Mouse (Mus musculus): ENCODE measurements around the gene Ifna11. TPM values are rescaled to one million over a fixed set of nuclear protein-coding genes. Genes with fewer than 3 reads are reported as not detected.
"Not testable (repeated sequence)": the region's sequence is repeated elsewhere in the genome, so short reads cannot be mapped to it uniquely, and the experiment has no call there.

Ifna11 gene
- not detected for total RNA-seq (2021)
- long read RNA-seq, experiment 1: 0 reads
- long read RNA-seq, experiment 2: 0 reads

GRCm38 (mm10) chr4:88819659-88820058, at the start of gene Ifna11:
TSS of gene Ifna11 (plus strand) at chr4:88819959.
- no peak for DNase-seq

- not testable (repeated sequence) for DNase-seq
These were observed 46.2 kb upstream of the Ifna11 start, which contains the start of gene Gm13290 for GRCm38 (mm10) chr4:88773534-88773933. TSS of gene Gm13290 (plus strand) at chr4:88773834.

GRCm38 (mm10) chr4:88776622-88777021, 43.1 kb upstream of the Ifna11 start, which contains the start of gene Gm13289:
TSS of gene Gm13289 (plus strand) at chr4:88776922.
- not testable (repeated sequence) for DNase-seq

- not testable (repeated sequence) for DNase-seq
These were observed 40.2 kb upstream of the Ifna11 start, which contains the start of gene Gm13272 for GRCm38 (mm10) chr4:88779550-88779949. TSS of gene Gm13272 (plus strand) at chr4:88779850.

- DNase-seq: not testable (repeated sequence)
These were observed 39.4 kb upstream of the Ifna11 start for GRCm38 (mm10) chr4:88780320-88780719.

GRCm38 (mm10) chr4:88781831-88782230, 37.9 kb upstream of the Ifna11 start, which contains the start of gene Ifnz:
TSS of gene Ifnz (plus strand) at chr4:88782131.
- DNase-seq: not testable (repeated sequence)

- DNase-seq: peak in 1 of 2 experiments; percentile 32
These were observed 37.4 kb upstream of the Ifna11 start for GRCm38 (mm10) chr4:88782335-88782734.

GRCm38 (mm10) chr4:88785409-88785808, 34.4 kb upstream of the Ifna11 start, which contains the start of gene Gm13276:
TSS of gene Gm13276 (plus strand) at chr4:88785709.
- DNase-seq: not testable (repeated sequence)

GRCm38 (mm10) chr4:88788402-88788801, 31.4 kb upstream of the Ifna11 start, which contains the start of gene Gm13277:
TSS of gene Gm13277 (plus strand) at chr4:88788632.
- DNase-seq: peak; percentile 70

- not testable (repeated sequence) for DNase-seq
These were observed 28.5 kb upstream of the Ifna11 start, which contains the start of gene Gm13278 for GRCm38 (mm10) chr4:88791250-88791649. TSS of gene Gm13278 (plus strand) at chr4:88791550.

- peak; percentile 2 to 17 for DNase-seq
These were observed 25.7 kb upstream of the Ifna11 start, which contains the start of gene Gm13275 for GRCm38 (mm10) chr4:88793936-88794675. TSS of gene Gm13275 (plus strand) at chr4:88794487.

- not testable (repeated sequence) for DNase-seq
These were observed 22.7 kb upstream of the Ifna11 start, which contains the start of gene Gm13279 for GRCm38 (mm10) chr4:88797097-88797496. TSS of gene Gm13279 (plus strand) at chr4:88797397.

- DNase-seq: not testable (repeated sequence)
These were observed 20.4 kb upstream of the Ifna11 start, which contains the start of gene Gm13285 for GRCm38 (mm10) chr4:88799365-88799764. TSS of gene Gm13285 (plus strand) at chr4:88799665.

GRCm38 (mm10) chr4:88802954-88803353, 16.8 kb upstream of the Ifna11 start, which contains the start of gene Gm13287:
TSS of gene Gm13287 (plus strand) at chr4:88803254.
- DNase-seq: not testable (repeated sequence)

GRCm38 (mm10) chr4:88805231-88805630, 14.5 kb upstream of the Ifna11 start, which contains the start of gene Gm13288:
TSS of gene Gm13288 (plus strand) at chr4:88805531.
- not testable (repeated sequence) for DNase-seq

GRCm38 (mm10) chr4:88805761-88806160, 14.0 kb upstream of the Ifna11 start:
- peak; percentile 49 to 57 for DNase-seq

GRCm38 (mm10) chr4:88815928-88816327, 3.8 kb upstream of the Ifna11 start, which contains the start of gene Ifna7:
TSS of gene Ifna7 (plus strand) at chr4:88816228.
- no peak for DNase-seq

GRCm38 (mm10) chr4:88822995-88823394, 3.2 kb downstream of the Ifna11 start:
- DNase-seq: peak in 1 of 2 experiments; percentile 9

- not testable (repeated sequence) for DNase-seq
These were observed 7.4 kb downstream of the Ifna11 start, which contains the start of gene Ifna6 for GRCm38 (mm10) chr4:88827116-88827515. TSS of gene Ifna6 (plus strand) at chr4:88827416.

GRCm38 (mm10) chr4:88830523-88830922, 10.8 kb downstream of the Ifna11 start:
- peak; percentile 3 to 37 for DNase-seq

GRCm38 (mm10) chr4:88835225-88835624, 15.5 kb downstream of the Ifna11 start, which contains the start of gene Ifna5:
TSS of gene Ifna5 (plus strand) at chr4:88835525.
- not testable (repeated sequence) for DNase-seq

GRCm38 (mm10) chr4:88838828-88839227, 19.1 kb downstream of the Ifna11 start:
- DNase-seq: peak in 1 of 2 experiments; percentile 5

All from adrenal gland, postnatal 36 days (tissue).